Mouse (Mus musculus) heart, embryonic 15.5 days (tissue): ENCODE data around the gene Mapk11. TPM values are rescaled to one million over a fixed set of nuclear protein-coding genes. Genes with fewer than 3 reads are reported as not detected.

Experiments used
- ATAC-seq: fragments of 200-750 bp; cut with Nextera tagmentation; replicated peaks from 2 replicates; pipeline ENCODE4 v1.8.0; 2017; ENCODE audit warnings: low read depth, moderate TSS enrichment; ENCODE audit not compliant: insufficient number of reproducible peaks, insufficient read depth, low FRiP score
- H3K27ac ChIP-seq: fragments of 300-500 bp; sonication (generic); 2 replicates; pipeline ENCODE4 v1.5.1; 2015; ENCODE audit warnings: mild to moderate bottlenecking, inconsistent platforms
- H3K27me3 ChIP-seq: fragments of 300-500 bp; sonication (generic); 2 replicates; pipeline ENCODE4 v1.6.1; 2015; ENCODE audit warnings: inconsistent platforms
- H3K36me3 ChIP-seq: fragments of 300-500 bp; sonication (generic); 2 replicates; pipeline ENCODE4 v1.6.1; 2015; ENCODE audit warnings: mild to moderate bottlenecking, inconsistent platforms
- H3K4me1 ChIP-seq: fragments of 300-500 bp; sonication (generic); replicated peaks from 2 replicates; pipeline ENCODE4 v1.6.1; 2015; ENCODE audit warnings: inconsistent platforms
- H3K4me2 ChIP-seq: fragments of 300-500 bp; sonication (generic); 2 replicates; pipeline ENCODE4 v1.6.1; 2015; ENCODE audit warnings: inconsistent platforms, mild to moderate bottlenecking, moderate library complexity
- H3K4me3 ChIP-seq: fragments of 300-500 bp; sonication (generic); 2 replicates; pipeline ENCODE4 v1.5.1; 2015; ENCODE audit warnings: mild to moderate bottlenecking, inconsistent platforms
- H3K9ac ChIP-seq: fragments of 300-500 bp; sonication (generic); 2 replicates; pipeline ENCODE4 v1.6.1; 2015; ENCODE audit warnings: mild to moderate bottlenecking, inconsistent platforms
- H3K9me3 ChIP-seq: fragments of 300-500 bp; sonication (generic); replicated peaks from 2 replicates; pipeline ENCODE4 v1.6.1; 2016; ENCODE audit warnings: inconsistent platforms
- whole genome bisulfite sequencing: fragments of 180-500 bp; shearing (Covaris S2); methylation state at CpG from one replicate; pipeline ENCODE4 v1.1.7; 2015; ENCODE audit warnings: mixed read lengths; 5-methylcytosine and 5-hydroxymethylcytosine counted together
- polyA plus RNA-seq: library from polyadenylated mRNA; unstranded; fragments of >200 nt; fragmentation: Nextera tagmentation; extraction: Ambion mirVana; gene quantifications from 2 replicates; pipeline ENCODE4 v1.2.1, GENCODE M21; 2015

Gene Mapk11
- polyA plus RNA-seq, 1 experiment from 2014 or later = 3.1 TPM

DNA sequence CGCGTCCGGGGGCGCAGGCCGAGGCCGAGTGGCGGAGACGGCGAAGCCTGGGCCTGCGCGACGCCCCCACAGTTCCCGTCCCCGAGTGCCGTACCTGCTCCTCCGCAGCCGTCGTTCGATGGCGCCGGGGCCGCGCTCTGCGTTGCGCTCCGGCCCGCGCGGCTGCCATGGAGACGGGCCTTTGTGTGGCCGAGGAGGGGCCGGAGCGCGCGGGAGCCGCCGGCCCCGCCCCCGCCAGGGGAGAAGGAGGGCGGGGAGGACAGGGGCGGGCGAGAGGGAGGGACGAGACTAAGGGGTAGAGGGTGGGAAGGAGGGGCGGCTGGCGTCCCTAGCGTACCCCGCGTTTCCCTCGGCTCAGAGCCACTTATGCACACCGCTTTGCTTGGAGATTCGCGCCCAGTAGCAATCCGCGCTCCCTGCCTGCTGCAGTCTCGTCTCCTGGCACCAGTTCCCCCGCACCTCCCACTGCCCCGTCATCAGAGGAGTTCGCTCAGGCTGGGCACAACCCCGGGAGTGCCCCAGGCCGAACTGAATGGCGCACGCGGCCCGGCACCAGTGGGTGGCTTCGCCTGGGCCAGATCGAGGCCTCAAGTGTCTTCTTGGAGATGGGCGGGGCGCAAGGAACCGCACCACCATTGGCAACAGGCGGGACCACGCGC, 31.3 kb upstream of the Mapk11 start, which contains the start of gene Plxnb2:
Gene Plxnb2 (minus strand): TSS at position 218 of the 659 bp plus-strand sequence.
- ATAC-seq = peak; percentile 81
- H3K4me3 ChIP-seq = peak within 1 kb of the TSS; percentile 79
- H3K4me2 ChIP-seq = peak within 1 kb of the TSS; percentile 94
- peak within 1 kb of the TSS; percentile 80 for H3K9ac ChIP-seq
- WGBS = under 1% methylated on average over 59 of the region's 72 CpGs
- peaks cover 60% of the 10 kb centered on the region for H3K4me1 ChIP-seq
- no peaks in the 10 kb centered on the region; the same call in 1 of the 2 replicates for H3K36me3 ChIP-seq
- H3K27ac ChIP-seq = peak within 1 kb of the TSS; percentile 92
- H3K9me3 ChIP-seq = no peaks in the 10 kb centered on the region
- no peaks in the 10 kb centered on the region for H3K27me3 ChIP-seq

DNA sequence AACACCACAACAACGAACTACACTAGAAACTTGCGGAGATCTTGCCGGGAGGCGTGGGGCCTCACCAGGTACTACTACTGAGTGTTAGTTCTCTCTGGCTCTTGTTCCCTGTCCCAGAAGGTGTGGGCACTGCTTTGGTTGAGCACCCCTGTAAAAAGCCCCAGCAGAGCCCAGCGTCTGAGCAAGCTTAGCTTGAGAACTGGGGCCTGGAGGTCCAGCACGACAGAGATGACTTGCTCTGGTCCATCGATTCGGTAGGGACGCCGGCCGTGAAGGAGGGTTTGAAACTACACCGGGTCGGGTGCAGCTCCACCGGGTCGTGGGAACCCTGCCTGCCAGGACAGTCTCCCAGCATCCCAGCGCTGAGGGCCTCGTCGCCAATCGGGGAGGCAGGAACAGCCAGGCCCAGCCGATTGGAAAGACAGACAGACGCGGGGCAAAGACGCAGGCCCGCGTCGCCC, 30.7 kb upstream of the Mapk11 start:
- Histone ChIP-seq H3K4me3 (peak overlapping the region; percentile 79), H3K4me2 (peak overlapping the region; percentile 94), H3K9me3 (no peaks in the 10 kb centered on the region), H3K36me3 (no peaks in the 10 kb centered on the region), H3K4me1 (peaks cover 66% of the 10 kb centered on the region), H3K27me3 (no peaks in the 10 kb centered on the region), H3K9ac (peak overlapping the region; percentile 80), H3K27ac (peak overlapping the region; percentile 92)
- under 1% methylated on average over 26 of the region's 26 CpGs for WGBS
- ATAC-seq = peak; percentile 2; the same call in 1 of the 2 replicates

DNA sequence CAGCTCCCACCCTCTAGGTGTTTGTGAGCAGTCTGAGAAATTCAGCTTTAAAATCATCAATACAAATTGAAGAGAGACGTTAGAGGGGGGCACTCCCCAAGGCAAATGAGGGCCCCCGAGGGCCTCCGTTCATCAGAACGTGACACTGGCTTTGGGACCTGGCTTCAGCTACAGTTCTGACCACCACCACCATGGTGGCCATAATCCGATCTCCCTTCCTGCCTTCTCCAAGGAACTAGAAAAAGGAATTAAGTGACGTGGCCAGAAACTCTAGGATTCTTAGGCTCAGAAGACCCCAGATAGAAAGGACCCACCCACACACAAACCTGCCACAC, 30.2 kb upstream of the Mapk11 start:
- no peak for ATAC-seq
- peak overlapping the region; percentile 79 for H3K4me3 ChIP-seq
- peak overlapping the region; percentile 94 for H3K4me2 ChIP-seq
- peak overlapping the region; percentile 80 for H3K9ac ChIP-seq
- peaks cover 71% of the 10 kb centered on the region for H3K4me1 ChIP-seq
- H3K27me3 ChIP-seq = no peaks in the 10 kb centered on the region
- H3K36me3 ChIP-seq = no peaks in the 10 kb centered on the region
- WGBS = 5% methylated on average over 6 of the region's 6 CpGs
- no peaks in the 10 kb centered on the region for H3K9me3 ChIP-seq
- H3K27ac ChIP-seq = peak overlapping the region; percentile 92

DNA sequence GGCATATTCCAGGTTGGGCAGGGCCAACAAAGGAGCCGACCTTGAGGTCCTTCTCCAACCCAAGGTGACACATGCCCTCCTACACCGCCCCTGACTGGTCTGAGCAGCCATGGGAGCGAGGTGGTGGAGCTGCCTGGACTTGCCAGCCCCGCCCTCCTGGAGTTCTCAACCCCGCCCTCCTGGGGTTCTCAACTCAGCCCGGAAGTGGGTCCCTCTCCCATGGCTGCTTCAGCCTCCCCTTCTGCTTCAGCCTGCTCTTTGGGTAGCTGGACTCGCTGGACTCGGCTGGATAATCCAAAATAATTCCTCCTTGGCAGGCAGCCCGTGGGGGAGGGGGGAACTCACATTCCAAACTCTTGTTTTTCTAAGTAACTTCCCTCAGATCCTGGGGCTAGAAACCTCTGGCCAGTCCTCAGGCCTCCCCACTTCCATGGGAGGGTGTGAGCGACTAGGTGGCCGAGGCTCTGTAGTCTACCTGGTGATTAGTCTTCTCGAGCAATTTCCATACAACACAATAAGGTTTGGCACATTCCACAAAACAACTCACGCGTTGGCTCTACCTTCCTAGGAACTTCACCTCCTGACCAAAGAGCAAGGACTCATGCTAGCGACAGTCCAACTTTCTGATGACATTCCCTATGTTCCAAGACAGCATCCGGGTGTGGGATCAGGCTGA, 29.7 kb upstream of the Mapk11 start:
- H3K36me3 ChIP-seq = no peaks in the 10 kb centered on the region
- peak overlapping the region; percentile 94 for H3K4me2 ChIP-seq
- H3K4me3 ChIP-seq = peak overlapping the region; percentile 79
- peak overlapping the region; percentile 80 for H3K9ac ChIP-seq
- peak; percentile 61 for ATAC-seq
- peak overlapping the region; percentile 92 for H3K27ac ChIP-seq
- no peaks in the 10 kb centered on the region for H3K9me3 ChIP-seq
- 3% methylated on average over 16 of the region's 16 CpGs for WGBS
- no peaks in the 10 kb centered on the region for H3K27me3 ChIP-seq
- H3K4me1 ChIP-seq = peaks cover 76% of the 10 kb centered on the region

DNA sequence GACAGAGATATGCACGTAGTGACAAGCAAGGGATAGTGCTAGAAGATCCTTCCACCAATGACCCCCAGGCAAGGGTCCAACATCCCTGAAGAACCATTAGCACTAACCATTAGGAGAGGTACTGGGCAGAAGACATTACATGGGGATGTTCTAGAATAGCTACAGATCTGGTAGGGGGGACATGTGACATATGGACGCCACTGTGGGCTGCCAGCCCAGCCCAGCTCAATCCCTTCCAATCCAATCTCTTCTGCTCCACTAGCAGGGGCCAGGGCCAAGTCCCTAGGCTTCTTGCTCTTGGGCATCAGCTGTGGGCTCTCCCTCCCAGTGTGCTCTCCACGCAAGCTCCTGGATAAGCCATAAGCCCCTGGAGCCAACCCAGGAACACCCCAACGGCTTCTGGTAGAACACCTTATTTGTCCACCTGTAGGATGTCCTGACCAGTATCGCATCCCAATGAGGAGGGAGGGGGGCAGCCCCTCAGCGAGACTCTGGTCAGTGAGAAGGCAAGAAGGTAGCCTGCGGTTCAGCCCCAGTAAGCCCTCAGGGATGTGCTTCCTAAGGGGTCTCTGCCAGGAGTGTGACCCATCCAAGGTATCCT, 28.9 kb upstream of the Mapk11 start:
- Histone ChIP-seq H3K36me3 (no peaks in the 10 kb centered on the region), H3K4me3 (peak overlapping the region; percentile 79), H3K9me3 (no peaks in the 10 kb centered on the region), H3K4me1 (peaks cover 83% of the 10 kb centered on the region), H3K27ac (peak overlapping the region; percentile 92), H3K27me3 (no peaks in the 10 kb centered on the region), H3K4me2 (peak overlapping the region; percentile 94), H3K9ac (peak overlapping the region; percentile 80; the same call in 1 of the 2 replicates)
- no peak for ATAC-seq
- WGBS = 55% methylated on average over 7 of the region's 7 CpGs

DNA sequence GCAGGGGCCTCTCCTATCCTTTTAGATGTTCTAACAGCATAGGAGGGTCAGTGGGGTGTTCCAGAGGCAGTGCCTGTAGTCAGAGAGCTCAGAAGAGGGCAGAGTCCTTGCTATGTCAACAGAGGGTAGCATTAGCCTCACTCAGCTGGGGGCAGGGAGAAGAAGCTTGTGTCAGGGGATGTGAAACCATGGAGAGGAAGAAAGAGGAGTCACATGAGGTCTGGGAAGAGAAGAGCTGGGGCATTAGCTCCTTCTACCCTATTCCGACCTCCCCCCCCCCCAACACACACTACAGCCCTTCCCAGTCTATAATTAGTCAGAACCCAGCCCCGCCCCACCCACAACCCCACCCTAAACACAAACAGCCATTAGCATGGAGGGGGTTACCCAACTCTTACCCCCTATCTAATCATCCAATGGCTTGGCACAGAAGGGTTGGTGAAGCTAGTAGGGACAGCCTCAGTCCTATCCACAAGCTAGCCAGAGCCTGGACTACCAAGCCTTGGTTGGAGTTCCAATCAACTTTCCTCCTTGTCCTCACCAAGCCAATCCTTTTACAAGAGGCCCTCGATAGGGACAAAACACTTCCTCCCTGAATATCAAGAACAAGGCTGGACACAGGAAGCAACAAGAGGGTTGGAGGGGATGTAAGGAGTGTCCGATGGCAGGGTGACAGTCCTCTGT, 28.3 kb upstream of the Mapk11 start:
- Histone ChIP-seq H3K9ac (no peak overlapping the region), H3K27ac (peak overlapping the region; percentile 92), H3K36me3 (no peaks in the 10 kb centered on the region), H3K4me3 (peak overlapping the region; percentile 12; the same call in 1 of the 2 replicates), H3K4me1 (peaks cover 90% of the 10 kb centered on the region), H3K27me3 (no peaks in the 10 kb centered on the region), H3K9me3 (no peaks in the 10 kb centered on the region), H3K4me2 (peak overlapping the region; percentile 94)
- no peak for ATAC-seq
- 44% methylated on average over 4 of the region's 4 CpGs for WGBS

DNA sequence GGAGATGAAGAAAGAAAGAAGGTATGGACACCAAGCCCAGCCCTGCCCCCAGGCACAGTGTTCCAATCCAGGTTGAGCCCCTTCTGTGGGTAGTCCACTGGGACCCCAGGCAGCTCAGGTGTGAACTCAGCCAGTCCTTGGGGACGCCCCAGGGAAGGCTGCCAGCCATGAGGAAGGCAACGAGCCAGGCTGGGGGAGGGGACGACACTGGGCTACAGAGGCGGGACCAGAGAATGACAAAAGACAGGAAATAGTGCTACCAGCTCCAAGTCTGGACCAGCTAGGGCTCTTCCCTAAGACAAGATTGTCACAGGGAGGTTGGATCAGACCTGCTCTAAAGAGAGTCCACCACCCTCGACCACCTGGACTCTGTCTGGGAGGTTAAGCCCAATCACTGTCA, 27.7 kb upstream of the Mapk11 start:
- 9% methylated on average over 5 of the region's 5 CpGs for WGBS

DNA sequence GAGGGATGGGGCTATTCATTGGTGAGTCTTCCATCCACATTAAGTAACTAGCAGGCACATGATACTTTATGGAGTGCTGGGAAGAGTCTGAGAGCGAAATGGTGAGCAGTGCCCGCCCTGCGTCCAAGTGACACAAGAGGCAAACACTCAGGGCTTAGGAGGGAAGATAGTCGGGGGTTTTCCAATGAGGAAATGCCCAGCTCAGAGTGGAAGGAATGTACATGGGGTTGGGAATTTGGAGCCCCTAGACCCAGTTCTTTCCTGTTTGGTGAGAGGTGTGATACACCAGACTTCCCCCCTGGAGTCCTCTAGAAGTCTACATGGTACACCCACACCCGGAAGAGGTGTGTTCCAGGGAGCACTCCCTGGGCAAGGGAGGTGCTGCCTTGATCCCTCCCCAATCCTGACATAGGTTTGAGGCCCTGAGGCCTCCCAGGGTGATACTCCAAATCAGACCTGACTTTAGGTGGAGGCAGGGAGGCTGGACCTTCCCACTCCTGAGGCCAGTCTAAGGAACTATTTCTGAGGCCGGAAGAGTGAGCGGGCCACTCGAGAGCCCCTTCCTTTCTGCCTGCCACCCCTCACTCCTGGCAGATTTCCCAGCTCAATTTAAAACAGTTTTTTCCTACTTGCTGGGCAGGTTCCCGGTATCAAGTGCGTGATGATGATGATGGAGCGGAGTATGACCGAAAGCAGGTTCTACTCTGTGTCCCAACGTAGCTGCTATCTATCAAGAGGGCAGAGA, 26.2 kb upstream of the Mapk11 start:
- peak overlapping the region; percentile 33; the same call in 1 of the 2 replicates for H3K27ac ChIP-seq
- ATAC-seq = no peak
- H3K9ac ChIP-seq = no peak overlapping the region

More for the DNA sequence above, 27.7 kb upstream of the Mapk11 start:
- Histone ChIP-seq H3K9ac (0 out of 2 replicates have a peak overlapping the region, but pooled peaks have one; percentile 1), H3K4me1 (peaks cover 90% of the 10 kb centered on the region), H3K9me3 (no peaks in the 10 kb centered on the region), H3K4me3 (peak overlapping the region; percentile 12), H3K36me3 (no peaks in the 10 kb centered on the region), H3K27ac (peak overlapping the region; percentile 92), H3K27me3 (no peaks in the 10 kb centered on the region), H3K4me2 (peak overlapping the region; percentile 94)
- peak; percentile 23; the same call in 1 of the 2 replicates for ATAC-seq

DNA sequence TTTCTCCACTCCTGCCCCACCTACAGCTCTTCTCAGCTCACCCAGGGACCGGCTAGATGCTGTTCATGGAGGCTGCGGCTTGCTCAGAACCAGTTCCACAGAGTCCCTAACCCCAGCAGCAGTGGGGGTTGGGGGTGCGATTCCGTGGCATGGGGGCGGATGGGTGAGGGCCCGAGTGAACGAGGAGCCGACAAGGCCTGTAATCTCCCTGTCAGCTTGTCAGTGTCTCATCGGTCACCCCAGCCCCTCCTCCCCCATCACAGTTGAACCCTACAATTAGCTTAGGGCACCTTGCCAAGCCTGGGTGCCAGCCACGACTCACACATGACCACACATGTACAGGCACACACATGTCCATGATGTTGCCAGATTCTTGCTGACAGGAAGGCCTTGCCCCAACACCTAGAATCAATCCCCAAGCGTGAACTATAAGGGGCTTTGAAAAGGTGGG, 25.5 kb upstream of the Mapk11 start:
- 49% methylated on average over 11 of the region's 11 CpGs for WGBS
- H3K4me1 ChIP-seq = peaks cover 98% of the 10 kb centered on the region
- no peaks in the 10 kb centered on the region for H3K9me3 ChIP-seq
- H3K27ac ChIP-seq = 0 out of 2 replicates have a peak overlapping the region, but pooled peaks have one; percentile 33
- H3K4me3 ChIP-seq = no peak overlapping the region
- H3K4me2 ChIP-seq = no peak overlapping the region
- no peak for ATAC-seq
- no peak overlapping the region for H3K9ac ChIP-seq
- no peaks in the 10 kb centered on the region for H3K36me3 ChIP-seq
- H3K27me3 ChIP-seq = no peaks in the 10 kb centered on the region

More for the DNA sequence above, 26.2 kb upstream of the Mapk11 start:
- Histone ChIP-seq H3K4me2 (no peak overlapping the region), H3K27me3 (no peaks in the 10 kb centered on the region), H3K4me1 (peaks cover 92% of the 10 kb centered on the region), H3K4me3 (no peak overlapping the region), H3K9me3 (no peaks in the 10 kb centered on the region), H3K36me3 (no peaks in the 10 kb centered on the region)
- 58% methylated on average over 13 of the region's 13 CpGs for WGBS

DNA sequence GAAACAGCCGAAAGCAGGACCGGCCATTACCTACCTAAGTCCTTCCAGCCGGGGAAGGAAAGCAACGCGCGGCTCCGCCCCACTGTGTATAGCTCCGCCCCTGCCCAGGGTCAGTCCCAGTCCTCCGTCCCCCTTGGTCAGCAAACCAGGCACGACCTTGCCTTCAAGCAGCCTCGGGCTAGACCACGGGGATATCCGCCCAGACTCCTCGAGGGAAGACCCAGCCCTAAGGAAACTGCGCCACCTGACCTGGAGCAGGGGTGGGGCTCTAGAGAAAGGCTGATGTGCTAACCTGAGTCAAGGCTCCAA, 24.4 kb upstream of the Mapk11 start:
- no peaks in the 10 kb centered on the region for H3K9me3 ChIP-seq
- ATAC-seq = 0 out of 2 replicates have a peak, but pooled peaks have one; percentile 16
- H3K4me2 ChIP-seq = peak overlapping the region; percentile 97
- no peaks in the 10 kb centered on the region for H3K36me3 ChIP-seq
- peak overlapping the region; percentile 59 for H3K4me3 ChIP-seq
- 3% methylated on average over 15 of the region's 15 CpGs for WGBS
- H3K27me3 ChIP-seq = no peaks in the 10 kb centered on the region
- peaks cover 99% of the 10 kb centered on the region for H3K4me1 ChIP-seq
- H3K9ac ChIP-seq = peak overlapping the region; percentile 67
- H3K27ac ChIP-seq = peak overlapping the region; percentile 50; the same call in 1 of the 2 replicates
